Mouse (Mus musculus) neural tube, embryonic 14.5 days (tissue): ENCODE measurements around the gene Rbfox2. TPM values are rescaled to one million over a fixed set of nuclear protein-coding genes. Genes with fewer than 3 reads are reported as not detected.

Experiments used
- ATAC-seq: fragments of 200-750 bp; cut with Nextera tagmentation; 2 replicates; pipeline ENCODE4 v1.8.0; 2017; ENCODE audit warnings: low read depth, mild to moderate bottlenecking, moderate TSS enrichment, moderate library complexity
- H3K27ac ChIP-seq: fragments of 300-500 bp; sonication (generic); 2 replicates; pipeline ENCODE4 v1.5.1; 2014; ENCODE audit warnings: low read depth, mild to moderate bottlenecking, control low read depth, low read length, moderate library complexity, mixed read lengths
- H3K27me3 ChIP-seq: fragments of 300-500 bp; sonication (generic); 2 replicates; pipeline ENCODE4 v1.6.1; 2014; ENCODE audit warnings: low read length; ENCODE audit not compliant: control insufficient read depth, insufficient read depth
- H3K36me3 ChIP-seq: fragments of 300-500 bp; sonication (generic); 2 replicates; pipeline ENCODE4 v1.6.1; 2014; ENCODE audit warnings: low read length, mixed read lengths; ENCODE audit not compliant: control insufficient read depth, insufficient read depth
- H3K4me1 ChIP-seq: fragments of 300-500 bp; sonication (generic); 2 replicates; pipeline ENCODE4 v1.6.1; 2014; ENCODE audit warnings: low read length; ENCODE audit not compliant: control insufficient read depth, insufficient read depth
- H3K4me2 ChIP-seq: fragments of 300-500 bp; sonication (generic); 2 replicates; pipeline ENCODE4 v1.6.1; 2014; ENCODE audit warnings: mild to moderate bottlenecking, low read depth, low read length, control low read depth
- H3K4me3 ChIP-seq: fragments of 300-500 bp; sonication (generic); 2 replicates; pipeline ENCODE4 v1.5.1; 2014; ENCODE audit warnings: low read depth, low read length, control low read depth, mixed read lengths
- H3K9ac ChIP-seq: fragments of 300-500 bp; sonication (generic); replicated peaks from 2 replicates; pipeline ENCODE4 v1.6.1; 2014; ENCODE audit warnings: low read depth, mild to moderate bottlenecking, control low read depth, low read length, mixed read lengths
- H3K9me3 ChIP-seq: fragments of 300-500 bp; sonication (generic); 2 replicates; pipeline ENCODE4 v1.6.1; 2016; ENCODE audit warnings: low read length; ENCODE audit not compliant: control insufficient read depth
- WGBS: fragments of 180-500 bp; shearing (Covaris S2); extraction: QIAGEN DNeasy Blood & Tissue Kit; methylation state at CpG from one replicate; pipeline ENCODE4 v1.1.7; 2014; 5-methylcytosine and 5-hydroxymethylcytosine counted together
- polyA plus RNA-seq: library from polyadenylated mRNA; unstranded; fragments of >200 nt; fragmentation: Nextera tagmentation; extraction: Ambion mirVana; gene quantifications from 2 replicates; pipeline ENCODE4 v1.2.1, GENCODE M21; 2014

Gene Rbfox2
- polyA plus RNA-seq, 1 experiment from 2014 or later = 208 TPM

- Histone ChIP-seq H3K27me3 (no peaks in the 10 kb centered on the region), H3K4me2 (peak overlapping the region; percentile 97), H3K4me1 (peaks cover 40% of the 10 kb centered on the region), H3K27ac (peak overlapping the region; percentile 88), H3K9ac (peak overlapping the region; percentile 71), H3K36me3 (no peaks in the 10 kb centered on the region; the same call in 1 of the 2 replicates), H3K4me3 (peak overlapping the region; percentile 55), H3K9me3 (no peaks in the 10 kb centered on the region)
- WGBS = 7% methylated on average over 3 of the region's 3 CpGs
- no peak for ATAC-seq
Measured at GRCm38 (mm10) chr15:77150424-77150841, 156.4 kb downstream of the Rbfox2 start.

- WGBS = 25% methylated on average over 3 of the region's 3 CpGs
- ATAC-seq = no peak
Measured at GRCm38 (mm10) chr15:77150000-77150399, 156.8 kb downstream of the Rbfox2 start.

GRCm38 (mm10) chr15:77149551-77149950, 157.3 kb downstream of the Rbfox2 start:
- 48% methylated on average over 3 of the region's 3 CpGs for WGBS
- peak overlapping the region; percentile 35 for H3K9ac ChIP-seq
- ATAC-seq = no peak
- peaks cover 44% of the 10 kb centered on the region for H3K4me1 ChIP-seq
- peak overlapping the region; percentile 97 for H3K4me2 ChIP-seq
- H3K27ac ChIP-seq = peak overlapping the region; percentile 36; the same call in 1 of the 2 replicates
- no peaks in the 10 kb centered on the region; the same call in 1 of the 2 replicates for H3K36me3 ChIP-seq
- no peaks in the 10 kb centered on the region for H3K27me3 ChIP-seq
- H3K9me3 ChIP-seq = no peaks in the 10 kb centered on the region
- H3K4me3 ChIP-seq = peak overlapping the region; percentile 55

More at GRCm38 (mm10) chr15:77150000-77150399, 156.8 kb downstream of the Rbfox2 start:
- H3K4me2 ChIP-seq = peak overlapping the region; percentile 97
- peak overlapping the region; percentile 71 for H3K9ac ChIP-seq
- no peaks in the 10 kb centered on the region; the same call in 1 of the 2 replicates for H3K36me3 ChIP-seq
- no peaks in the 10 kb centered on the region for H3K27me3 ChIP-seq
- peak overlapping the region; percentile 55 for H3K4me3 ChIP-seq
- no peaks in the 10 kb centered on the region for H3K9me3 ChIP-seq
- H3K4me1 ChIP-seq = peaks cover 42% of the 10 kb centered on the region
- peak overlapping the region; percentile 88 for H3K27ac ChIP-seq

DNA sequence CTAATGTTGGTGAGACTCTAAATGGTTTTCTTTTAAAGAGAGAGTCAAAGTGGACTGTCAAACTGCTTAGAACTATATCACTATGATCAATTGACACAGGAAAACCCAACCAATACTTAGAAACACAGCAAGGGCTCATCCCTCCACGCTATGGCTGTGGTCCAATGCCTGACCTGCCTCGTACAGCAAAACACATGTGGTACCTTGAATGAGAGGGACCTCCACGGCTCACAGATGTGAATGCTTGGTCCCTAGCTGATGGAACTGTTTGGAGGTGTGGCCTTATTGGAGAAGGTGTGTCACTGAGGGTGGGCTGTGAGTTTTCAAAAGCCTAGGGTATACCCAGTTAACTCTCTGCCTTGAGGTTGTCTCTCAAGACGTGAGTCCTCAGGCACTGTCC, 159.9 kb downstream of the Rbfox2 start:
- Histone ChIP-seq H3K27me3 (no peaks in the 10 kb centered on the region), H3K9me3 (no peaks in the 10 kb centered on the region), H3K4me3 (no peak overlapping the region), H3K4me2 (no peak overlapping the region), H3K27ac (no peak overlapping the region), H3K9ac (no peak overlapping the region), H3K4me1 (peaks cover 44% of the 10 kb centered on the region), H3K36me3 (no peaks in the 10 kb centered on the region; the same call in 1 of the 2 replicates)
- WGBS = 77% methylated on average over 4 of the region's 4 CpGs
- no peak for ATAC-seq

GRCm38 (mm10) chr15:77144960-77145359, 161.8 kb downstream of the Rbfox2 start:
- no peaks in the 10 kb centered on the region; the same call in 1 of the 2 replicates for H3K36me3 ChIP-seq
- H3K9ac ChIP-seq = no peak overlapping the region
- no peaks in the 10 kb centered on the region for H3K27me3 ChIP-seq
- H3K4me2 ChIP-seq = no peak overlapping the region
- no peak for ATAC-seq
- no peak overlapping the region for H3K4me3 ChIP-seq
- 97% methylated on average over 1 of the region's 1 CpGs for WGBS
- H3K9me3 ChIP-seq = no peaks in the 10 kb centered on the region
- H3K27ac ChIP-seq = no peak overlapping the region
- H3K4me1 ChIP-seq = peaks cover 46% of the 10 kb centered on the region

DNA sequence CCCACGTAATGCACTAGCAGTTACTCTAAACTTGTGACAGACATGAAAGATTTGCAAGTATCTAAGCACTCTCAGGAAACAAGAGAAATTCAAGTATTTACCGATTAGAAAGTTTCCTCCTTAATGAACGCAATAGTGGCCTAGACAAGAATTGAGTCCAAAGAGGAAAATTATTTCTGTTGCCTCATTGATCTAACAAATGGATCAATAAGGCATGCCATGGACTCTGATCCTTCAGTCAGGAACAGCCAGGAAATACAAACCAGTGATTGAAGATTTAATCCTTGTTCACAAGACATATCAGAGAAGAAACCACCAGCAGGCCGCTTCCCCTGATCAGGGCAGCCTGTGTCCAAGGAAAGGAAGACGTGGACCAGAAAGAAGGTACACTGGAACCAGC, 164.0 kb downstream of the Rbfox2 start:
- Histone ChIP-seq H3K4me2 (no peak overlapping the region), H3K27me3 (no peaks in the 10 kb centered on the region), H3K9me3 (no peaks in the 10 kb centered on the region), H3K4me3 (no peak overlapping the region), H3K4me1 (peaks cover 41% of the 10 kb centered on the region), H3K36me3 (no peaks in the 10 kb centered on the region; the same call in 1 of the 2 replicates), H3K27ac (no peak overlapping the region), H3K9ac (no peak overlapping the region)
- no peak for ATAC-seq
- 91% methylated on average over 5 of the region's 5 CpGs for WGBS

DNA sequence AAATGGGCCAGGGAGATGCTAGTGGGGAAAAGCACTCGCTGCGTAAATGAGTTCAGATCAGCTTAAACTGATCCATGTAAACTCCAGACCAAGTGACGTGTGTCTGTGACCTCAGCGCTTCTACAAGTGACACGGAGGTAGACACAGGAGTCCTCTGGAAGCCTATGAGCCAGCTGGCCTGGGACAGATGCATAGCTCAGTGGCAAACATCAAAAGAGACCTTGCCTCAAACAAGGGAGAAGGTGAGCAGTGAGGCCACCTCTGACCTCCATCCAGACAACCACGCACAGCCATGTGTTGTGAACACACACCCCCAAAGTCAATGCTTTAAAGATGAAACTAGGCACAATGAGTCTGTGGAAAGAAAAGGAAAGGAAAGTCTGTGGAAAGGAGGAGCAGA, 164.5 kb downstream of the Rbfox2 start:
- no peak overlapping the region for H3K4me2 ChIP-seq
- no peaks in the 10 kb centered on the region; the same call in 1 of the 2 replicates for H3K36me3 ChIP-seq
- no peak overlapping the region for H3K9ac ChIP-seq
- peaks cover 38% of the 10 kb centered on the region for H3K4me1 ChIP-seq
- WGBS = 82% methylated on average over 6 of the region's 6 CpGs
- H3K27ac ChIP-seq = no peak overlapping the region
- H3K4me3 ChIP-seq = no peak overlapping the region
- H3K9me3 ChIP-seq = no peaks in the 10 kb centered on the region
- H3K27me3 ChIP-seq = no peaks in the 10 kb centered on the region
- ATAC-seq = no peak

- no peak for ATAC-seq
- Histone ChIP-seq H3K4me2 (no peak overlapping the region), H3K4me3 (no peak overlapping the region), H3K4me1 (peaks cover 33% of the 10 kb centered on the region), H3K36me3 (no peaks in the 10 kb centered on the region; the same call in 1 of the 2 replicates), H3K9me3 (no peaks in the 10 kb centered on the region), H3K9ac (no peak overlapping the region), H3K27me3 (no peaks in the 10 kb centered on the region), H3K27ac (no peak overlapping the region)
- WGBS = 72% methylated on average over 4 of the region's 4 CpGs
Measured at GRCm38 (mm10) chr15:77141711-77142110, 165.1 kb downstream of the Rbfox2 start.

GRCm38 (mm10) chr15:77138282-77138681, 168.5 kb downstream of the Rbfox2 start:
- 58% methylated on average over 5 of the region's 5 CpGs for WGBS
- Histone ChIP-seq H3K9me3 (no peaks in the 10 kb centered on the region), H3K4me1 (peaks cover 10% of the 10 kb centered on the region), H3K27me3 (no peaks in the 10 kb centered on the region), H3K4me3 (no peak overlapping the region), H3K4me2 (no peak overlapping the region), H3K36me3 (0 out of 2 replicates have a peak, but pooled peaks cover 3% of the 10 kb centered on the region), H3K27ac (no peak overlapping the region), H3K9ac (no peak overlapping the region)
- ATAC-seq = no peak
